Mouse (Mus musculus): ENCODE measurements around the gene Ryr2.
"Not testable (repeated sequence)": the region's sequence is repeated elsewhere in the genome, so short reads cannot be mapped to it uniquely, and the experiment has no call there.

Ryr2 gene

GRCm38 (mm10) chr13:12106662-12107632 lies at the start of gene Ryr2:
Gene Ryr2, minus strand, starts transcription at chr13:12106945.
- DNase-seq (ENCODE audit: low read depth, low spot score): no peak

- no peak for DNase-seq (ENCODE audit: low read depth, low spot score)
Observed at GRCm38 (mm10) chr13:12153922-12154321, 47.2 kb upstream of the Ryr2 start.

GRCm38 (mm10) chr13:12146918-12147507 lies 40.3 kb upstream of the Ryr2 start:
- DNase-seq (ENCODE audit: low read depth, low spot score): no peak

- DNase-seq (ENCODE audit: low read depth, low spot score): no peak
Observed at GRCm38 (mm10) chr13:12146402-12146801, 39.7 kb upstream of the Ryr2 start.

GRCm38 (mm10) chr13:12143347-12143746 lies 36.6 kb upstream of the Ryr2 start:
- DNase-seq (ENCODE audit: low read depth, low spot score): no peak

GRCm38 (mm10) chr13:12136461-12136860 lies 29.7 kb upstream of the Ryr2 start:
- DNase-seq (ENCODE audit: low read depth, low spot score): not testable (repeated sequence)

- no peak for DNase-seq (ENCODE audit: low read depth, low spot score)
Observed at GRCm38 (mm10) chr13:12133549-12133948, 26.8 kb upstream of the Ryr2 start.

- no peak for DNase-seq (ENCODE audit: low read depth, low spot score)
Observed at GRCm38 (mm10) chr13:12132160-12132710, 25.5 kb upstream of the Ryr2 start.

GRCm38 (mm10) chr13:12129121-12129520 lies 22.4 kb upstream of the Ryr2 start:
- DNase-seq (ENCODE audit: low read depth, low spot score): no peak

- DNase-seq (ENCODE audit: low read depth, low spot score): no peak
Observed at GRCm38 (mm10) chr13:12126099-12126498, 19.4 kb upstream of the Ryr2 start.

GRCm38 (mm10) chr13:12124940-12125540 lies 18.3 kb upstream of the Ryr2 start:
- DNase-seq (ENCODE audit: low read depth, low spot score): no peak

- no peak for DNase-seq (ENCODE audit: low read depth, low spot score)
Observed at GRCm38 (mm10) chr13:12115551-12115950, 8.8 kb upstream of the Ryr2 start.

GRCm38 (mm10) chr13:12114816-12115215 lies 8.1 kb upstream of the Ryr2 start:
- no peak for DNase-seq (ENCODE audit: low read depth, low spot score)

- DNase-seq (ENCODE audit: low read depth, low spot score): no peak
Observed at GRCm38 (mm10) chr13:12108955-12109354, 2.2 kb upstream of the Ryr2 start.

- DNase-seq (ENCODE audit: low read depth, low spot score): no peak
Observed at GRCm38 (mm10) chr13:12105830-12106628, 716 bp downstream of the Ryr2 start.

- DNase-seq (ENCODE audit: low read depth, low spot score): no peak
Observed at GRCm38 (mm10) chr13:12105231-12105829, 1.4 kb downstream of the Ryr2 start.

GRCm38 (mm10) chr13:12104318-12104717 lies 2.4 kb downstream of the Ryr2 start:
- no peak for DNase-seq (ENCODE audit: low read depth, low spot score)

GRCm38 (mm10) chr13:12103017-12103416 lies 3.7 kb downstream of the Ryr2 start:
- DNase-seq (ENCODE audit: low read depth, low spot score): no peak

- DNase-seq (ENCODE audit: low read depth, low spot score): no peak
Observed at GRCm38 (mm10) chr13:12099446-12099845, 7.3 kb downstream of the Ryr2 start.

- no peak for DNase-seq (ENCODE audit: low read depth, low spot score)
Observed at GRCm38 (mm10) chr13:12098981-12099380, 7.8 kb downstream of the Ryr2 start.

- DNase-seq (ENCODE audit: low read depth, low spot score): no peak
Observed at GRCm38 (mm10) chr13:12096382-12096932, 10.3 kb downstream of the Ryr2 start.
